ENCODE assay signal across 8 mouse cellular contexts in genomic region chr11:84067720-84068190, GRCm38 (mm10). TPM values are rescaled to one million over a fixed set of nuclear protein-coding genes. Genes with fewer than 3 reads are reported as not detected.
A peak's percentile ranks its signal among the peaks of the same experiment; 100 is the strongest.
DNase-seq lines count a peak whose midpoint lies in the region; ATAC-seq and TF ChIP-seq lines count a peak whose summit lies in the region.

No protein-coding gene starts in this region.

- DNase-seq in heart, postnatal 36 days: no peak
- DNase-seq in embryonic facial prominence, embryonic 14.5 days (ENCODE audit: low spot score): no peak
- no peak for DNase-seq in limb, embryonic 10.5 days (ENCODE audit: low spot score)
- DNase-seq in spleen, adult 12 weeks (ENCODE audit: low spot score): no peak
- DNase-seq in testis, postnatal 10 days (ENCODE audit: low spot score): no peak

- intact Hi-C loops in heart, postnatal 36 days (cut with DNase I): loop anchor here (2.0 kb wide), 1 partner anchor 61 kb away; the partner anchor contains the start of genes Acaca and Tada2a

- peak overlapping the region; percentile 81 for H3K9ac ChIP-seq in heart, embryonic 14.5 days (ENCODE audit: low read length)
- peak overlapping the region; percentile 72 for H3K9ac ChIP-seq in embryonic facial prominence, embryonic 14.5 days (ENCODE audit: low read depth, low read length)
- peak overlapping the region; percentile 69 for H3K9ac ChIP-seq in neural tube, embryonic 12.5 days

- peak overlapping the region; percentile 98 for H3K4me2 ChIP-seq in heart, embryonic 14.5 days (ENCODE audit: low read length)
- H3K4me2 ChIP-seq in embryonic facial prominence, embryonic 14.5 days (ENCODE audit: low read depth, low read length): peak overlapping the region; percentile 86
- peak overlapping the region; percentile 91 for H3K4me2 ChIP-seq in neural tube, embryonic 12.5 days (replicated peaks)

- TF ChIP-seq CTCF in E14TG2a.4 (conservative IDR thresholded peaks at IDR 0.05; ENCODE audit: low read length): no peak

- 0 out of 2 replicates have a peak, but pooled peaks have one; percentile 13 for ATAC-seq in heart, embryonic 14.5 days (ENCODE audit: insufficient number of reproducible peaks, insufficient read depth, low FRiP score, low read depth)
- ATAC-seq in embryonic facial prominence, embryonic 14.5 days (ENCODE audit: low read depth): peak; percentile 54
- peak; percentile 13; the same call in 1 of the 2 replicates for ATAC-seq in neural tube, embryonic 12.5 days (ENCODE audit: low FRiP score, low read depth)

- peak overlapping the region; percentile 69 to 81 for H3K4me3 ChIP-seq in heart, embryonic 14.5 days (ENCODE audit: control insufficient read depth in 1 of 2, insufficient read depth in 1 of 2, low read depth in 1 of 2, low read length in 2 of 2)
- H3K4me3 ChIP-seq in E14TG2a.4 (replicated peaks; ENCODE audit: low read length): peak overlapping the region; percentile 85
- H3K4me3 ChIP-seq in embryonic facial prominence, embryonic 14.5 days (ENCODE audit: low read depth, low read length): peak overlapping the region; percentile 68
- peak overlapping the region; percentile 66 for H3K4me3 ChIP-seq in limb, embryonic 10.5 days
- H3K4me3 ChIP-seq in neural tube, embryonic 12.5 days: peak overlapping the region; percentile 64

- 0 out of 4 replicates have a peak overlapping the region, but pooled peaks of 1 of the 2 experiments have one; percentile 19 for H3K27ac ChIP-seq in heart, embryonic 14.5 days (replicated peaks in 1 of 2; ENCODE audit: control insufficient read depth in 1 of 2, insufficient read depth in 1 of 2, low read depth in 2 of 2, low read length in 2 of 2)
- H3K27ac ChIP-seq in embryonic facial prominence, embryonic 14.5 days (replicated peaks; ENCODE audit: low read depth, low read length): peak overlapping the region; percentile 67
- peak overlapping the region; percentile 79 for H3K27ac ChIP-seq in limb, embryonic 10.5 days
- H3K27ac ChIP-seq in neural tube, embryonic 12.5 days: no peak overlapping the region

- peaks cover 19 to 21% of the 10 kb centered on the region in 2 experiments for H3K4me1 ChIP-seq in heart, embryonic 14.5 days (ENCODE audit: control insufficient read depth in 2 of 2, insufficient read depth in 2 of 2, low read length in 2 of 2)
- H3K4me1 ChIP-seq in E14TG2a.4 (replicated peaks; ENCODE audit: low read depth, low read length): peaks cover 48% of the 10 kb centered on the region
- peaks cover 14% of the 10 kb centered on the region for H3K4me1 ChIP-seq in embryonic facial prominence, embryonic 14.5 days (ENCODE audit: control insufficient read depth, insufficient read depth, low read length)
- H3K4me1 ChIP-seq in limb, embryonic 10.5 days: peaks cover 28% of the 10 kb centered on the region
- peaks cover 20% of the 10 kb centered on the region for H3K4me1 ChIP-seq in neural tube, embryonic 12.5 days

- 4% methylated on average over 21 of the region's 21 CpGs for WGBS in heart, embryonic 14.5 days
- WGBS in embryonic facial prominence, embryonic 14.5 days: under 1% methylated on average over 17 of the region's 21 CpGs
- 2% methylated on average over 21 of the region's 21 CpGs for WGBS in limb, embryonic 10.5 days
- WGBS in neural tube, embryonic 12.5 days: under 1% methylated on average over 21 of the region's 21 CpGs

- no peaks in the 10 kb centered on the region for H3K36me3 ChIP-seq in heart, embryonic 14.5 days (ENCODE audit: control insufficient read depth, insufficient read depth, low read length)
- no peaks in the 10 kb centered on the region for H3K36me3 ChIP-seq in E14TG2a.4 (ENCODE audit: insufficient read depth, low read length)
- H3K36me3 ChIP-seq in embryonic facial prominence, embryonic 14.5 days (ENCODE audit: control insufficient read depth, insufficient read depth, low read length): no peaks in the 10 kb centered on the region
- H3K36me3 ChIP-seq in limb, embryonic 10.5 days: no peaks in the 10 kb centered on the region
- H3K36me3 ChIP-seq in neural tube, embryonic 12.5 days: no peaks in the 10 kb centered on the region

- no peaks in the 10 kb centered on the region for H3K9me3 ChIP-seq in heart, embryonic 14.5 days (ENCODE audit: control insufficient read depth, low read length)
- no peaks in the 10 kb centered on the region for H3K9me3 ChIP-seq in E14TG2a.4 (ENCODE audit: low read length)
- H3K9me3 ChIP-seq in embryonic facial prominence, embryonic 14.5 days (ENCODE audit: control insufficient read depth, low read length): no peaks in the 10 kb centered on the region
- no peaks in the 10 kb centered on the region for H3K9me3 ChIP-seq in limb, embryonic 10.5 days (replicated peaks)
- no peaks in the 10 kb centered on the region for H3K9me3 ChIP-seq in neural tube, embryonic 12.5 days

- H3K27me3 ChIP-seq in heart, embryonic 14.5 days (ENCODE audit: control insufficient read depth, insufficient read depth, low read length): peaks cover 22% of the 10 kb centered on the region
- peaks cover 43% of the 10 kb centered on the region for H3K27me3 ChIP-seq in E14TG2a.4 (ENCODE audit: insufficient read depth, low read length)
- H3K27me3 ChIP-seq in embryonic facial prominence, embryonic 14.5 days (replicated peaks; ENCODE audit: control insufficient read depth, insufficient read depth, low read length): peaks cover 13% of the 10 kb centered on the region
- peaks cover 58% of the 10 kb centered on the region for H3K27me3 ChIP-seq in limb, embryonic 10.5 days (ENCODE audit: low read depth, poor library complexity, severe bottlenecking)
- peaks cover 24% of the 10 kb centered on the region; the same call in 1 of the 2 replicates for H3K27me3 ChIP-seq in neural tube, embryonic 12.5 days (replicated peaks)

RNA-seq across cellular contexts. Expression of gene Dusp14, which starts 1.3 kb away (rescaled TPM):
- 4.2 and 5.0 TPM in 2 replicates for polyA plus RNA-seq in heart, embryonic 14.5 days (2014; fragmentation: Nextera tagmentation; extraction: Ambion mirVana)
- total RNA-seq in heart, postnatal 36 days (2021): under 1 TPM; 0.50 to 0.73 TPM
- 17.6 and 21.1 TPM in 2 replicates for polyA plus RNA-seq in embryonic facial prominence, embryonic 14.5 days (2014; fragmentation: Nextera tagmentation; extraction: Ambion mirVana)
- 5.6 and 7.3 TPM in 2 replicates for polyA plus RNA-seq in limb, embryonic 10.5 days (2016; fragmentation: Nextera tagmentation; extraction: Ambion mirVana)
- 10.9 and 12.4 TPM in 2 replicates for polyA plus RNA-seq in neural tube, embryonic 12.5 days (2016; fragmentation: Nextera tagmentation; extraction: Ambion mirVana)
